Mouse (Mus musculus) lung, adult 2 months (tissue): ENCODE results near the gene Rai1. TPM values are rescaled to one million over a fixed set of nuclear protein-coding genes. Genes with fewer than 3 reads are reported as not detected.

Experiments used
- DNase-seq: peaks from one replicate; pipeline ENCODE4 v3.0.0; 2022
- H3K4me1 ChIP-seq: fragments of 200-500 bp; 2 replicates; pipeline ENCODE4 v1.6.1; 2011; ENCODE audit warnings: low read length; ENCODE audit not compliant: control insufficient read depth, insufficient read depth
- H3K4me3 ChIP-seq: fragments of 200-500 bp; replicated peaks from 2 replicates; pipeline ENCODE3; 2011; ENCODE audit warnings: low read depth, mild to moderate bottlenecking, control low read depth, low read length; ENCODE audit errors: extremely low read depth
- CTCF ChIP-seq: fragments of 200-500 bp; IDR thresholded peaks from 2 replicates; pipeline ENCODE4 v1.5.1; 2011; ENCODE audit warnings: mild to moderate bottlenecking, low read length, control low read depth; ENCODE audit not compliant: insufficient read depth
- POLR2A ChIP-seq: fragments of 200-500 bp; IDR thresholded peaks from 2 replicates; pipeline ENCODE4 v1.6.1; 2011; ENCODE audit warnings: low read depth, mild to moderate bottlenecking, control low read depth, low read length, borderline replicate concordance; ENCODE audit errors: extremely low read depth
- WGBS: fragments of 180-500 bp; shearing (Covaris S2); methylation state at CpG from one replicate; pipeline ENCODE4 v1.1.7; 2018; 5-methylcytosine and 5-hydroxymethylcytosine counted together
- polyA plus RNA-seq: library from polyadenylated mRNA; depleted of rRNA; stranded (reverse); fragments of >200 nt; gene quantifications from 2 replicates; pipeline ENCODE4 v1.2.3, GENCODE M21; 2012

Gene Rai1
- polyA plus RNA-seq, 1 experiment = 47.3 TPM

DNA sequence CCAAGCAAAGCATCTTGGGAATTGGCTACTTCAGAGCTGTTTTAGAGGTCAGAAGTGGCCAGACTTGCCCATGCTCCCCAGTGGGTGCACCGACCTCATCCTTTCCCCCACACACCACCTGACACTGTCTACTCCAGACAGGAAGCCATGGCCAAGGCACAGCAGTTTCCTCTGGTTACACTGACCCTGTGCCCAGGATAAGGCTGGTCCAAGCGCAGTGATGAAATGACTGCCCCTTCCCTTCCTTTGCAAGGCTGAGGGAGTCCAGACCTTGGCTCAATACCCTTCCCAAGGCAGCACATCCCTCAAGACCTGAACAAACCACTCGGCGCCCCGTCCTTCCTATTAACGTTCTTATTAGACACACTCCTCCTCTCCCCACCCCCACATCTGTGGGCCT, 33.6 kb upstream of the Rai1 start:
- TF ChIP-seq POLR2A = no peak
- TF ChIP-seq CTCF = no peak
- DNase-seq = no peak
- Histone ChIP-seq H3K4me1 (no peaks in the 10 kb centered on the region), H3K4me3 (no peak overlapping the region)
- WGBS = 73% methylated on average over 6 of the region's 6 CpGs

DNA sequence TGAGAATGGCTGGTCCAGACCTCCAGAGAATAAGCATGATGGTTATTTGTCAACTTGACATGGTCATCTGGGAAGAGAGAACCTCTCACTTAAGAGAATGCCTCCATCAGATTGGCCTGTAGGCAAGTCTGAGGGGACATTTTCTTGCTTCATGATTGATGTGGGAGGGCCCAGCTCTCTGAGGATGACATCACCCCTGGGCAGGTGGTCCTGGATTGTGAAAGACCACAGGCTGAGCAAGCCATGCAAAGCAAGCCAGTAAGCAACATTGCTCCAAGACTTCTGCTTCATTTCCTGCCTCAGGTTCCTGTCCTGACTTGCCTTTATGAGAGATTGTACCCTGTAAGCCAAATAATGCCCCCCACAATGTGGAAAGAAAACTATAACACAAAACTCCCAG, 31.7 kb upstream of the Rai1 start:
- no peak overlapping the region for H3K4me3 ChIP-seq
- H3K4me1 ChIP-seq = no peaks in the 10 kb centered on the region
- no peak for DNase-seq
- TF ChIP-seq CTCF (no peak), POLR2A (no peak)

DNA sequence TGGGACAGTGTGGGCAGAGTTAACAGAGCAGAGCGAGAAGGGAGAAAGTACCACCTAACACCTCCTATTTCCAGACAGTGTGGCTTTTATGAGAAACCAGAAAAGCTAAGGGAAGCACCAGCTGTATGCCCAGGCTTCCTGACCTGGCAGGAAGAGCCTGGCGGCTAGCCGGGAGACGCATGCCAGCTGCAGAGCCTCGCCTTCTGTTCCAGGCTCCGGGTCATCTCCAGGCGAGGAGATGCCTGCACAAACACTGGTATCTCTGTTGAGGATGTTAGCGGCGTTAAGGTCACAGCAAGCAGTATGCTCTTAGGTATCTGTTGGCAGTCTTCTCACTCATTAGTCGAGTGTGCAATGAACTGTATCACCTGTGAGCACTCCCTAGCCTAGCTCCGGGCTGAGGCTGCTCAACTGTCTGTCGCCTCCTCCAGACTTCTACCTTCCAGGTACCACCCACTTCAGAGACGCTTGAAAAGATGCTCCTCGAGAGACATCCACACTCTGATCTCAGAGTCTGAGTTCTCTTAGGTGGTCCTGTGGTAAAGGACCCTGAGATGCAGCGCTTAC, 30.8 kb upstream of the Rai1 start:
- TF ChIP-seq POLR2A (no peak), CTCF (no peak)
- DNase-seq = no peak
- Histone ChIP-seq H3K4me3 (no peak overlapping the region), H3K4me1 (no peaks in the 10 kb centered on the region)
- WGBS = 41% methylated on average over 15 of the region's 15 CpGs

DNA sequence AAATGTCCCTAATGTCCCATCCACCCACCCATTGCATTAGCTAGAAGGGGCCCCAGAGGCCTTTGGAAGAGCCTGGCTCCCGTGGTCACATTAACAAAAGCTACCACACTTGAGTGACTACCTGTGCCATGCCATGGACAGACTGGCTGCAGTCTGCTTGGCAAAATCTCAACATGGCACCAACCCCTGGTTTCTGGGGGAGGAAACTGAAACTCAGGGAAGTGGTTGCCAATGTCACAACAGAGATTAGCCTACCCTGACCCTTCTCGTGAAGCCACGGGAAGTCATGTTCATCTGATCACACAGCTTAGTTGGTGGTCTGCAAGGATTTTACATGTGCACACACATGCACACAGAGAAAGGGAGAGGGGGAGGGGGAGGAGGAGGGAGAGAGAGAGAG, 28.6 kb upstream of the Rai1 start:
- WGBS = 80% methylated on average over 3 of the region's 3 CpGs
- DNase-seq = no peak
- Histone ChIP-seq H3K4me1 (no peaks in the 10 kb centered on the region), H3K4me3 (no peak overlapping the region)
- TF ChIP-seq CTCF (no peak), POLR2A (no peak)

DNA sequence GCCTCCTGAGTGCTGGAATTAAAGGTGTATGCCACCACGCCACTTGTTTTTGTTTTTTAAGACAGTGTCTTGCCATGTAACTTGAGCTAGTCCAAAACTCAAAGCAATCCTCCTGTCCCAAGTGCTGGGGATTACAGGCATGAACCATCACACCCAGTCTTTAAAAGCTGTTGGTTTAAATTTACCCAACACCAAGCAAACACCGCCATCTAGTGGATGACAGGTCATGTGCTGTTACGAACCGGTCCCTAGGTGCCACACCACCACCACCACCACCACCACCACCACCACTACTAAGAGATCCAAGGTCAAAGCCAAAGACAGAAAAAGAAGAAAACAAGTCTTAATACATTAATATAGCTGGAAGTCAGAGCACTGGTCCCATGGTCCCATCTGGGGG, 28.0 kb upstream of the Rai1 start:
- Histone ChIP-seq H3K4me1 (no peaks in the 10 kb centered on the region), H3K4me3 (no peak overlapping the region)
- peak; percentile 50 for DNase-seq
- TF ChIP-seq POLR2A (no peak), CTCF (peak; percentile 63)
- 19% methylated on average over 4 of the region's 4 CpGs for WGBS

DNA sequence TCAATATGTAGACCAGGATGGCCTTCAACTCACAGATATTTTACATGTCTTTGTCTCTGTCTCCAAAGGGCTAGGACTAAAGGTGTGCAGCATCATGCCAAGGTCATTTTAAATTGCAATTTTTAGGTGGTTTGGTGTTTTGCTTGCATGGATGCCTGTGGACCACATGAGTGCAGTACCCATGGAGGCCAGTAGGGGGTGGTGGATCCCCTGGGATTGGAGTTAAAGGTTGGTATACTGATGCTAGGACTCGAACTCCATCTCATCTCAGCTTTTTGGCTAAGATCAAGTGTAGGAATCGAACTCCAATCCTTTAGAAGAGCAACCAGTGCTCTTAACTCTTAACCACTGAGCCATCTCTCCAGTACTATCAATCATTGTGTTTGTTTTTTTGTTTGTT, 20.2 kb upstream of the Rai1 start:
- Histone ChIP-seq H3K4me3 (no peak overlapping the region), H3K4me1 (no peaks in the 10 kb centered on the region)
- WGBS = 37% methylated on average over 2 of the region's 2 CpGs
- no peak for TF ChIP-seq POLR2A
- peak; percentile 80 for TF ChIP-seq CTCF
- DNase-seq = peak; percentile 58

DNA sequence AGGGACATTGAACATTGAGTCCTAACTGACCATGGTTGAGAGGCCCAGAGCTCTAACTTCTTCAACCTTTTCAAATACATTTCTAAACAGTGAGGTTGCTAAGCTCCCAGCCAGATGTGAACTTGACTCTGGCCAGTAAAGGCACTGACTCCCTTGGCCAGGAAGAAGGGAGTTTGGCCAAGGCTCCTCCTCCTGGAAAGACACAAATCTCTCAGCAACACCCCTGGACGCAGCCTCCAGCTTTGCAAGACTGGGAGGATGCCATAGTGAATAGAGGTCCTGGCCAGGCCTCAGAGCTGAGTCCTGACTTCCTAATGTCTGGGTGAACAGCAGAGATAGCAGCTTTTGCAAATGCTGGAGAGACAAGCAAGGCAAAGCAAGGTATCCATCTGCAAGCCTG, 18.1 kb upstream of the Rai1 start:
- TF ChIP-seq POLR2A = no peak
- TF ChIP-seq CTCF = no peak
- H3K4me3 ChIP-seq = no peak overlapping the region
- WGBS = 68% methylated on average over 1 of the region's 1 CpGs
- H3K4me1 ChIP-seq = peaks cover 6% of the 10 kb centered on the region
- no peak for DNase-seq

DNA sequence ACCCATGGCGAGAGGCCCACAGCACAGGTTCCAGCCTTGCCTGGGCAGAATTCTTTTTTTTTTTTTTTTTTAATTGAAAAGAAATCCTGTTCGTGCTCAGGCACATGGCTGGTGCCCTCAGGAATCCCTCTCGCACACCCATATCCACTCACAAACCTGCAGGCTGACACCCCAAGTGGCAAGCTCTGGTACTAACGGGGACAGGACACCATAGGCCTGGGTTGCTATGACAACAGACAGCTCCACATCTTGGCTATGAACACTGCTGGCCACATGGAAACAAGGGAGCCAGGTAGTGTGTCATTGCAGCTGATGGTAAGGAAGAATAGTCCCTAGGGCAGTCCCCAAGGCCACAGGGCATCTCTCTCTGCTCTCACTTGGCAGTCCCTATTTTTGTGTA, 15.9 kb upstream of the Rai1 start:
- H3K4me1 ChIP-seq = peaks cover 6% of the 10 kb centered on the region
- TF ChIP-seq CTCF (no peak), POLR2A (no peak)
- 55% methylated on average over 4 of the region's 4 CpGs for WGBS
- no peak overlapping the region for H3K4me3 ChIP-seq
- DNase-seq = no peak

DNA sequence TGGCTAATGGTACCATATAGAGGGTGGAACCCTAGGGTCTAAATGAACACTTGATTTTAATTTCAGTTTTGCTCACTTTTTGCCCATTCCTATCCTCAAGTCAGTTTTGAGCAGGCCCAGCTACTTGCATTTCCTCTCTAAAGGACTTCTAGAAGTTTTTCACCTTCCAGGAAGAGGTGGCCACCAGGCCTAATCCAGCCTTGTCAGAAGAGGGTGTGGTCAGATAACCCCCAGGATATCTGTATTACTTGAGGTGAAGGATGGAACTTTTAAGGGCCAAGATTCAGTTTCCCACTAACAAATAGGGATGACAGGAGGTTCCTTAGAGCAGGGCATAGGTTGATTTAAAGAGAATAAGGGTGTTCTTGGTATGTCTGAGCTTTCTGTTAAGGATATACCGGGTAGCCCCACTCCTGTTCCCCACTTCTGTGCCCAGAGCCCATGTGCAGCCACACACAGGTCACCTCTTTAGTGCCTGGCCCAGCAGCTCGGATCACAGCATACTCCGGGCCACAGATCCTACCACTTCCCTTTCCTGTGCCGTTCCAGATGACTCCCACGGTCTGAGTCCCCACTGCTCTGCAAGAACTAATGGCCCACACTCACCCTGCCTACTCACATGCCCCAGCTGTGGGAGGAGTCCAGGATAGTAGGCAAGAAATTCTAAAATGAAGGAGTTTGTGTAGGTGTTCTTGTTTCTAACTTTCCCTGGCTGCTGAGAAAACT, 14.0 kb upstream of the Rai1 start:
- peaks cover 6% of the 10 kb centered on the region for H3K4me1 ChIP-seq
- WGBS = 51% methylated on average over 5 of the region's 5 CpGs
- TF ChIP-seq CTCF (no peak), POLR2A (no peak)
- no peak for DNase-seq
- H3K4me3 ChIP-seq = no peak overlapping the region

DNA sequence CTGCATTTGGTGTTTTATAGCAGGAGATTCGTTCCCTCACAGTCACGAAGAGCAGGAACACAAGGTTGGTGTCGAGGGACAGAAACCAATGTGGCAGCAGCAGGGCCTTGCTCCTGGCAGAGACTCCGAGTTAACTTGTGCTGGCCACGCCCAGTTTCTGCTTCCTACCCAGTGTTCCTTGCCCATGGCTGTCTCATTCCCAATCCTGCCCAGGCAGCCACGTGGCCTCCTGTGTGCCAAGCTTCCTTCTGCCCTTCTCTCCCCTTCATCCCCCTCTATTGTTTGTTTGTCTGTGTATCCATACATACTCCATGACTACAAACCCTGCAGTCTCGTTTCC, 13.4 kb upstream of the Rai1 start:
- H3K4me3 ChIP-seq = no peak overlapping the region
- TF ChIP-seq POLR2A (no peak), CTCF (no peak)
- no peak for DNase-seq
- 44% methylated on average over 7 of the region's 7 CpGs for WGBS
- H3K4me1 ChIP-seq = peaks cover 6% of the 10 kb centered on the region
